Mouse (Mus musculus) liver, embryonic 14.5 days (tissue): ENCODE measurements at regions not wholly inside any gene's neighbourhood (a gene's known extent, or its start where the extent isn't known, plus 50 kb on each side); places are given as distances from the start of the nearest gene placed in this dataset.

Experiments used
- CTCF ChIP-seq: IDR thresholded peaks from 2 replicates; pipeline ENCODE4 v1.5.1; 2016; ENCODE audit warnings: antibody characterized with exemption, low read depth, control low read depth
- EP300 ChIP-seq: IDR thresholded peaks from 2 replicates; pipeline ENCODE4 v1.6.1; 2016; ENCODE audit warnings: antibody characterized with exemption, low read depth

GRCm38 (mm10) chr4:71218060-71218459 is 539.7 kb downstream of the Gm11232 start:
- TF ChIP-seq CTCF: no peak
- TF ChIP-seq EP300: no peak
